ENCODE assay signal across 1 mouse cellular context in the genomic region with DNA sequence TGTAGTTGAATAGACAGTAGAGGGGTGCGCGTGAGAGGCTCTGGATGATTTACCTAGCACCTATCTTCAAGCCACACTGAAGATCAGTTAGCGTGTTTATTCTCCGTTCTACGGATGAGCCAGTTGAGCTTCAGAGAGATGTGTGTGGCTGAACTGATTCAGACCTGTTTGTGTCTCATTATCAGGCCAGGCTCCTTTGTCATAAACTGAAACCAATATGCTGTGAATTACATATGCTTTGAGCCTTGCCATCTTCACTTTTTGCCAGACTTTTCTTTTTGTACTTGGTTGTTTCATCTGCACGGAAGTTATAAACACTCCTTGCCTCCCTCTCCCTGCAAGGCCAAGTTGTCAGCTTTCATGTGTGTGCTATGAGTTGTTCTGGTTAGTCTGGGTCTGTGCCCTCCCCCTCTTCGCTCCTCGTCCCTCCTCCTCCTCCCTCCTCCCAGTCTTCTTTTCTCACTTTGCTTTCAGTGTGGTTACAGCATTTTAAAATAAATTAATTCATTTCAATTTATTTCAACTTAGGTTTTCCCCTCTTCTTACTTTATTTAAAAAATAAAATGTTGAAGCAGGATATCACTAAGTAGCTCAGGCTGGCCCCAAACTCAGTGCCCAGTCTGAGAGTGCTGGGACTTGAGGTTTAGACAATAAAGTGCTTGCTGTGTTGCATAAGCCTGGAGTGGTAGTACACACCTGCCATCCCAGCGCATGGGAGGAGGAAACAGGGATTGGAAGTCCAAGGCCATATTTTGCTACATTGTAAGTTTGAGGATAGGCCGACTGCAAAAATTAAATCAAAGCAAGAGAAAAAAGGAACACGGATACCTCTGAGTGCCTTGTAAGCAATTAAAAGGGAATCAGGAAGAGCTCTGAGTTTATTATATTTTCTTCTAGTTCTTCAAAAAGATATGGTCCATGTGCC.
TF ChIP-seq lines count a peak whose summit lies in the region.

No protein-coding gene starts in this region.

TF ChIP-seq in MEL, 35 proteins besides CTCF, POLR2A, EP300 and RAD21:
- TF ChIP-seq BHLHE40 (IDR thresholded peaks at IDR 0.05; ENCODE audit: borderline replicate concordance, low read depth, low read length) (no peak), MAX (IDR thresholded peaks at IDR 0.05; ENCODE audit: low read length) (peak; percentile 18; the same call in 1 of the 2 replicates), ETS1 (IDR thresholded peaks at IDR 0.05; ENCODE audit: low read depth, low read length) (peak; percentile 34; the same call in 1 of the 2 replicates), NELFE (IDR thresholded peaks at IDR 0.05; ENCODE audit: low read depth, low read length) (0 out of 2 replicates have a peak, but pooled peaks have one; percentile 8), MAFK (IDR thresholded peaks at IDR 0.05; ENCODE audit: borderline replicate concordance, low read depth, low read length) (no peak)
